Mouse (Mus musculus) erythroblast, embryonic 14.5 days (primary cell): ENCODE results near the gene Gnai3. TPM values are rescaled to one million over a fixed set of nuclear protein-coding genes. Genes with fewer than 3 reads are reported as not detected.

Source experiments
- H3K27me3 ChIP-seq: 2 replicates; pipeline ENCODE4 v1.6.1; 2012; ENCODE audit warnings: inconsistent platforms; ENCODE audit not compliant: control insufficient read depth
- H3K36me3 ChIP-seq: 2 replicates; pipeline ENCODE4 v1.6.1; 2012; ENCODE audit warnings: mild to moderate bottlenecking, inconsistent platforms; ENCODE audit not compliant: control insufficient read depth
- H3K4me1 ChIP-seq: 2 replicates; pipeline ENCODE4 v1.6.1; 2012; ENCODE audit warnings: inconsistent platforms; ENCODE audit not compliant: control insufficient read depth
- H3K4me3 ChIP-seq: replicated peaks from 2 replicates; pipeline ENCODE3; 2012; ENCODE audit warnings: moderate library complexity, mild to moderate bottlenecking, inconsistent platforms
- H3K9me3 ChIP-seq: 2 replicates; pipeline ENCODE4 v1.6.1; 2012; ENCODE audit warnings: low read length, inconsistent platforms, mixed read lengths; ENCODE audit not compliant: control insufficient read depth
- GATA1 ChIP-seq: IDR thresholded peaks from 2 replicates; pipeline ENCODE4 v1.6.1; 2012; ENCODE audit warnings: low read length, inconsistent platforms, mixed read lengths
- TAL1 ChIP-seq: IDR thresholded peaks from 3 replicates; pipeline ENCODE4 v1.6.1; 2012; ENCODE audit warnings: low read length, inconsistent platforms, mixed read lengths
- polyA plus RNA-seq: library from polyadenylated mRNA; stranded (reverse); fragments of >175 nt; gene quantifications from 2 replicates; pipeline ENCODE4 v1.2.3, GENCODE M21; 2012

Gnai3 gene
- polyA plus RNA-seq, 1 experiment: 0.27 TPM

DNA sequence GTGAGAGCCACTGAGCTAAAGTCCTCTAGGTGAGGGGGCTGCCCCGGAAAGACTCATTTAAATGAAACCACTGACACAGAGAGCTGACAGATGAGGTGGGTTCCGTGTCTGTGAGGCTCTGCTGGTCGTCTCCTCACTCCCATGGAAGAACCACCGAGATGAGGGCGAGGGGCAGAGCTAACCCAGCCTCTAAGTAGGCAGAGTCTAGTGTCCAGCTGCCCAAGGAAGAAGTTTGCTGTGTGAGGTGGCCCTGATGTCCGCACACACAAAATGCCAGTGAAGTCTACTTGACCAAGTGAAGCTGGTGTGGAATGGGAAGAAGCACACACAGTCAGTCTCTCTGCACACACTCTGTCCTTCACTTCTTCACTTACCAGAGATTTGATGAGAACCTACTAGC lies 53.9 kb downstream of the Gnai3 start:
- Histone ChIP-seq H3K36me3 (peaks cover 8% of the 10 kb centered on the region), H3K9me3 (no peaks in the 10 kb centered on the region), H3K27me3 (peaks cover 5% of the 10 kb centered on the region), H3K4me3 (no peak overlapping the region), H3K4me1 (peaks cover 74% of the 10 kb centered on the region)
- TF ChIP-seq GATA1: no peak
- TF ChIP-seq TAL1: no peak

GRCm38 (mm10) chr3:108090561-108090960 lies 55.4 kb downstream of the Gnai3 start:
- H3K36me3 ChIP-seq: peaks cover 8% of the 10 kb centered on the region
- H3K27me3 ChIP-seq: peaks cover 5% of the 10 kb centered on the region
- TF ChIP-seq TAL1 (no peak), GATA1 (no peak)
- peaks cover 74% of the 10 kb centered on the region for H3K4me1 ChIP-seq
- H3K9me3 ChIP-seq: no peaks in the 10 kb centered on the region
- no peak overlapping the region for H3K4me3 ChIP-seq

DNA sequence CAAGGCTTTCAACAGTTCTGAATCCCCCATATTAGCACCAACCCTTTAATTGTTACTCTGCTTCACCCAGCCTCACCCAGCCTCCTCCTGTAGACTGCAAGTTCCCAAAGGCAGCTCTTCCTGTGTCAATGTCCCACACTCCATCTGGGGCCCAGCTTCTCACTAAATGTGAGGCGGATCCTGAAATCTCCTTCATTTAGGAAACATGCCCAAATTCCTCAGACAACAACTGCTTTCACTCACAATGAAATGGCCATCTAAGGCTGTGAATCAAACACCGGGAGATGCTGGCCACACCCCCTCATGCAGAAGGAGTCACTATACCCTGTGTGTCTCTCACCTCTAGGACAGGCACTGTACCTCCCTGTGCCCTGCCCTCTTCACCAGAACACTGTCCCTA lies 56.0 kb downstream of the Gnai3 start:
- peaks cover 4% of the 10 kb centered on the region for H3K36me3 ChIP-seq
- peaks cover 74% of the 10 kb centered on the region for H3K4me1 ChIP-seq
- H3K9me3 ChIP-seq: no peaks in the 10 kb centered on the region
- TF ChIP-seq GATA1: no peak
- TF ChIP-seq TAL1: no peak
- peaks cover 5% of the 10 kb centered on the region for H3K27me3 ChIP-seq
- no peak overlapping the region for H3K4me3 ChIP-seq

DNA sequence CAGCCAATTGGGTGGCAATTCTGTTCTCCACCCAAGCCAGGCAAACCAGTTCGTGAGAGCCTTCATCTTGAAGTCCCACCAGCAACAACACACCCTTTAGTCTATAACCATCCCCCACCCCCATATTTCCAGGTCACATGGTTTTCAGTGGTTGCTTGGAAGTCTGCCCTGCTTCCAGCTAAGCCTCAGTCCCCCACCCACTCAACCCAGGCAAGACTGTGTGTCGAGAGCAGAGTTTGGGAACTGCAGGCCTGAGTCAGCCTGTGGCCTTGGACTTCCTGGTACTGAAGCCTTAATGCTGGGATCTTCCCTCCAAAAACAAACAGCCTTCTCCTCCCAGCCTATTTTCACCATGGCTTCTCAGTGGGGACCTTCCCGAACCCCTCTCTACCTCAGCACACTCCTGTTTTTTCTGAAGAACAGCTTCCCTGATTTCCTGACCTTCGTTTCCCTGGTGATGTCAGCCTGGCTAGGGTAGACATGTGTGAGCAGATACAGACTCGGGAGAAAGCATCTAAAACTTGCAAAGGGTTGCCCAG lies 57.0 kb downstream of the Gnai3 start:
- H3K27me3 ChIP-seq: peaks cover 5% of the 10 kb centered on the region
- H3K4me1 ChIP-seq: peaks cover 74% of the 10 kb centered on the region
- TF ChIP-seq GATA1: no peak
- TF ChIP-seq TAL1: no peak
- H3K36me3 ChIP-seq: peaks cover 13% of the 10 kb centered on the region
- H3K9me3 ChIP-seq: no peaks in the 10 kb centered on the region
- H3K4me3 ChIP-seq: no peak overlapping the region

- Histone ChIP-seq H3K27me3 (peaks cover 5% of the 10 kb centered on the region), H3K4me3 (peak overlapping the region; percentile 81), H3K36me3 (peaks cover 28% of the 10 kb centered on the region), H3K9me3 (no peaks in the 10 kb centered on the region), H3K4me1 (peaks cover 76% of the 10 kb centered on the region)
- TF ChIP-seq TAL1: no peak
- TF ChIP-seq GATA1: no peak
Measured at GRCm38 (mm10) chr3:108087329-108087728, 58.6 kb downstream of the Gnai3 start.

DNA sequence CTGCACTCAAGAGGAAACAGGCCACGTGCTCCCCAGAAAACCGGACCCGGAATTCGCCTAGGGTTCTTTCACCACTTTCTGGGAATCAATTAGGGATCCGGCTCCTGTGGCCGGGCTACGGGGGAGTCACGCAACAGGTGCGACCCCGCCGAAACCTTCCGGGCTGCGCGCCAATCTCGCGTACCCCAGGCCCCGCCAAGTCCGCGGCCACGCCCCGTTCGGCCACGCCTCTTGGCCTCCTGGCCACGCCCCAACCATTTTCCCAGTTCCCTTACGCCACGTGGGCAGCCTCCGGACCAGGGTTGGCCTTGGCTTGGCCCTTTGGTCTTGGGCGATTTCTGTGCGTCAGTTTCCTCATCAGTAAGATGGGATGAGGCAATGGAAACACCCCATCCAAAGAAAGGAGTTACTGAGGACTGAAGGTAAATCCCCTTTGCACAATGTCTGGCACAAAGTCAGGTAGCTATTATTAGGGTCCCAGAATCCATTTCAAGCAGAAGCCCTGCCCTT lies 59.4 kb downstream of the Gnai3 start, which contains the start of gene Ampd2:
TSS of gene Ampd2 (minus strand) at position 182 of the 510 bp plus-strand sequence.
- no peaks in the 10 kb centered on the region for H3K27me3 ChIP-seq
- H3K36me3 ChIP-seq: peaks cover 34% of the 10 kb centered on the region
- peak within 1 kb of the TSS; percentile 81 for H3K4me3 ChIP-seq
- no peaks in the 10 kb centered on the region for H3K9me3 ChIP-seq
- TF ChIP-seq GATA1 (no peak), TAL1 (no peak)
- H3K4me1 ChIP-seq: peaks cover 81% of the 10 kb centered on the region

DNA sequence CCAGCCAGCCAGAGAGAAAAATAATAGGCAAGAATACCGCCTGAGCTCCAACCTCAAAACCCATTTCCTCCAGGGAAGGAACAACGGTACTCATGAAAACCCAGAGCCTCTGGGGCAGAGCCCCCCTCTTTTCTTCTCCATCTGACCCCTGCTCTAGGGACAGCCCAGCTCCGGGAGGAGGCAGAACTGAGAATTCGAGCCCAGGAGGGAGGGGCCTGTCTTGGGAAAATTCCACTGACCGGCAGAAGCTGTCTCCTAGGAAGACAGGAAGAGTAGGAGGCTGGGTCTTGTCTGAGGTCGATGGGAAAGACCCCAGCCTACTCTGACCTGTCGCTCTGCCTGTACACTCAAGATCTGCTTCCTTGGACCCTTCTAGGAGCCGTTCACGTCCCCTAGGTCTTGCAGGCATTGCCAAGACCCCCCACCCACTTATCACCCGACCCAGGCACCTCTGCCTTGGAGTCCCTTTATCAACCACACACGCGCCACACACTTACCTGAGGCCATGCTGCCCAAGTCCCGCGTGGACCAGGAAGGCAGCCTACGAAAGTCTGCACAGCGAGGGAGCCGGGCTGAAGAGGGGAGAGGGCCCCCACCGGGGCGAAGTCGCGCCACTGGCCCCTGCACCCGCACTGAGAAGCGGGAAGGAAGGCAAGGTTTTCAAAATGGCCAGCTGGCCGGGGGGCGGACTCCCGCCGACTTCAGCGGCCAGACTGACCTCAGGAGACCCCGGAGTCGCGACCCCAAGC lies 60.1 kb downstream of the Gnai3 start:
- Histone ChIP-seq H3K4me3 (peak overlapping the region; percentile 81), H3K4me1 (peaks cover 84% of the 10 kb centered on the region), H3K36me3 (peaks cover 40% of the 10 kb centered on the region), H3K9me3 (no peaks in the 10 kb centered on the region), H3K27me3 (no peaks in the 10 kb centered on the region)
- TF ChIP-seq TAL1 (no peak), GATA1 (no peak)

- H3K36me3 ChIP-seq: peaks cover 46% of the 10 kb centered on the region
- no peaks in the 10 kb centered on the region for H3K9me3 ChIP-seq
- peak overlapping the region; percentile 81 for H3K4me3 ChIP-seq
- H3K4me1 ChIP-seq: peaks cover 86% of the 10 kb centered on the region
- H3K27me3 ChIP-seq: no peaks in the 10 kb centered on the region
- TF ChIP-seq GATA1: no peak
- no peak for TF ChIP-seq TAL1
Measured at GRCm38 (mm10) chr3:108085281-108085720, 60.6 kb downstream of the Gnai3 start.

DNA sequence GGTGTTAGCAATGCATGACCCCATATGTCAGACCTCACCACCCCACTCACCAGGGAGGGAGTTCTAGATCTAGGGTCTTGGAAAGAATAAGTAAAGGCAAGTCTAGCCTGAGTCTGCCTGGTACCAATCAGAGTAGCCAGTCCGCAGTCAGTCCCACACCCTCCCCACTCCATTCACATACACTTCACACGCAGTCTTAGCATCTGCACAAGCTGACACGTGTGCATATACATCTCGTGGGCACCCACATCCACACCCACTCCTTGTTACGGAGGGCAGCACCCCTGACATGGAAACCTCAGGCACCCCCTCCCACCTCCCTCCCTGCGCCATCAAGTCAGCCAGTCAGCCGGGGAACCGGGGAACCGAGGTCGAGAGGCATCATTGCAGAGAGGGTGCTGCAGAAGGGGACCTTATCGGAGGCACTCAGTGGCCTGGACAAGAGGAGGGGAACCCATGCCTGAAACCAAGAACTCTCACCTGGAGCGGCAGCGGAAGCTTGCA lies 61.1 kb downstream of the Gnai3 start:
- H3K4me3 ChIP-seq: peak overlapping the region; percentile 81
- TF ChIP-seq TAL1 (no peak), GATA1 (no peak)
- H3K4me1 ChIP-seq: peaks cover 84% of the 10 kb centered on the region
- H3K36me3 ChIP-seq: peaks cover 51% of the 10 kb centered on the region
- no peaks in the 10 kb centered on the region for H3K9me3 ChIP-seq
- no peaks in the 10 kb centered on the region for H3K27me3 ChIP-seq
